Mouse (Mus musculus): ENCODE measurements around the gene Cldn22. TPM values are rescaled to one million over a fixed set of nuclear protein-coding genes. Genes with fewer than 3 reads are reported as not detected.

Cldn22 gene
- total RNA-seq, 2 experiments from 2014 or later, result not detected

Other genes with a start within 250 kb of the Cldn22 start
- gene Ing2, start 148.9 kb upstream of the Cldn22 start, total RNA-seq (2015; ENCODE audit: low replicate concordance), result 11.5 and 16.8 TPM in 2 replicates
- 31.4 and 31.5 TPM in 2 replicates for gene Ing2, start 148.9 kb upstream of the Cldn22 start, total RNA-seq (2017; ENCODE audit: low replicate concordance)
- 11.2 and 13.0 TPM in 2 replicates for gene Cdkn2aip, start 110.5 kb upstream of the Cldn22 start, total RNA-seq (2015; ENCODE audit: low replicate concordance)
- 14.4 and 15.7 TPM in 2 replicates for gene Cdkn2aip, start 110.5 kb upstream of the Cldn22 start, total RNA-seq (2017; ENCODE audit: low replicate concordance)
- gene Cldn24, start 2.3 kb upstream of the Cldn22 start, total RNA-seq (2015; ENCODE audit: low replicate concordance), result not detected in 2 replicates
- gene Cldn24, start 2.3 kb upstream of the Cldn22 start, total RNA-seq (2017; ENCODE audit: low replicate concordance), result not detected in 2 replicates
- under 0.01 and 0.84 TPM in 2 replicates for gene Wwc2, start 166.4 kb downstream of the Cldn22 start, total RNA-seq (2015; ENCODE audit: low replicate concordance)
- gene Wwc2, start 166.4 kb downstream of the Cldn22 start, total RNA-seq (2017; ENCODE audit: low replicate concordance), result 0.53 and 0.64 TPM in 2 replicates

All from erythroid progenitor cell, adult 5-6 weeks (primary cell).